Mouse (Mus musculus) CD4-positive, CD25-positive, alpha-beta regulatory T cell, adult 2 months (primary cell): Measurements from ENCODE around the gene Slc35d2.

Experiments
- DNase-seq: peaks from one replicate; pipeline ENCODE4 v3.0.0-alpha.2; 2012; ENCODE audit warnings: low read depth, low spot score

Gene Slc35d2

DNA sequence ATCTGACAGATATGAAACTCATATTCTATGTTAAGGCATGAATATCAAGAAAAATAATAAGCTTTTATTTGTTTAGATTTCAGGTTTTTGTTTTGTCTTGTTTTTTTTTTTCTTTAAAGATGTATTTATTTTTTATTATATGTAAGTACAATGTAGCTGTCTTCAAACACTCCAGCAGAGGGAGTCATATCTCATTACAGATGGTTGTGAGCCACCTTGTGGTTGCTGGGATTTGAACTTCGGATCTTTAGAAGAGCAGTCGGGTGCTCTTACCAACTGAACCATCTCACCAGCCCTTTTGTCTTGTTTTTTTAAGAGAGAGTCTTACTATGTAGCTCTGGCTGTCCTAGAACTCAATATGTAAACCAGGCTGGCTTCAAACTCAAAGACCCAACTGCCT, 11.7 kb downstream of the Slc35d2 start:
- peak; percentile 45 for DNase-seq

DNA sequence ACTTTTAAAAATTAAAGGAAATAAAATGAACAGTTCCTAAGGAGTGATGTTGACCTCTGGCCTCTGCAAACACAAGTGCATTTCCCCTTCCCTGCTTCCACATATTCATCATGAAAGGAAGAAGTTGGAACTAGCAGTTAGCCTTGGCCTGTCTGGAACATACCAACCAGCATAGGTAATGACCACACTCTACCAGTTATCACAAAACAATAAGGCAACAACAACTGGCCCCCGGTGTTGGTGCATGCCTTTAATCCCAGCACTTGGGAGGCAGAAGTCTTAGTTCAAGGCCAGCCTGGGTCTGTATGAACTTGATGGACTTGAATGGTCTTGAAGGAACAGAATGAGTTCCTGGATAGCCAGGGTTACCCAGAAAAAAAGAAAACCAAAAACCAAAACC, 18.7 kb downstream of the Slc35d2 start:
- DNase-seq: no peak

DNA sequence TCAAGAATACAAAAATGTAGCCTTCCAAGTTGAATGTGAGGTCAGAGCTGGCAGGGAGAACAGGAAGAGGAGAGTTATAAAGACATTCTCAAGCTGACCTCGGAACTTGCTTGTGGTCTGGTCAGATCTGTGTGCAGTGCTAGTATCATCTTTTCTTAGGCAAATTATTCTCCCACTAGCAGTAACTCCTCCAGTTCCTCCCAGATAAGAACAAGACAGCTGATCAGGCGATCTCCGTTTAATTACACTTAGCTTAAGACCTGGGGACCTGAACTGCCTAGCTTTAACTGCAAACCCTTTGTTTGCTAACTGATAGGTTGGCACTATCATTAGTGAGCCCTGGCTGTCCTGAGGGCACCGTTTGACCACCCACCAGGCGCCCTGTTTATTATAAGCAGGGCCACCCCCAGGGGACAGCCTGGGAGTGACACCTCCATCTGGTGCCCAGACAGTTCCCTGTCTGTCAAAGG, 20.8 kb downstream of the Slc35d2 start:
- no peak for DNase-seq

DNA sequence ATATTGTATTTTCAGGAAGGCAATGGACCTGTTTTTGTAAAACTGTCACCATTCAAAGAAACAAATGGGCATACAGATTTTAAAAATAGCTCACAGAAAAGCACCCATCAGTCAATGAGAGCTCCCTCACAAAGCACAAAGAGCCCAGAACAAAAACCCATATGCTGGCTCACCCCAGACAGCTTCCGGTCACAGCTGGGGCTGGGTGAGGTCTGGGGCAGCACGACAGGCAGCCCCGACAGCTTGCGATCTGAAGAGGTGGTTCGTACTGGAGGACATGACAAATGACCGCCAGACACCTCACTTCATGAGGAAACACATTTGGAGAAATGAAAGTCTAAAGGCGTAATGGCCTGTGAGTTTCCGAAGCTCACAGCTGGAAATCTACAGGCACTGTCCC, 21.6 kb downstream of the Slc35d2 start:
- no peak for DNase-seq

DNA sequence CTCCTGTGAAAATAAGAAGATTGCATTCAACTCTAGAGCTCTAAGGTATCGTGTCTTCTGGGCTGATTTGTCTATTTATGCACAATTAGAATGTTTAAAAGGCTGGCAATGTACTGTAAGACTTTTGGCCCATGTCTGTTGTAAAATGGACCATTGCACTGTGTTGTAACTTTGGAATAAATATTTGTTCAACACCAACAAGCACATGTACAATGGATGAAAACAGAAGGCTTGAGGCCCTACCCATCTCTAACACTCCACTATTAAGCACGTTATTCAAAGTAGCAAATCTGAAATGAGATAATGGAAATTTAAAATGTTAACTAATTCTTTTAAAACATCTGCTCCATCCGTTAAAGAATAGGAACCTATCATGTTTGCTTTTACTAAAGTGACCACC, 22.1 kb downstream of the Slc35d2 start:
- no peak for DNase-seq

DNA sequence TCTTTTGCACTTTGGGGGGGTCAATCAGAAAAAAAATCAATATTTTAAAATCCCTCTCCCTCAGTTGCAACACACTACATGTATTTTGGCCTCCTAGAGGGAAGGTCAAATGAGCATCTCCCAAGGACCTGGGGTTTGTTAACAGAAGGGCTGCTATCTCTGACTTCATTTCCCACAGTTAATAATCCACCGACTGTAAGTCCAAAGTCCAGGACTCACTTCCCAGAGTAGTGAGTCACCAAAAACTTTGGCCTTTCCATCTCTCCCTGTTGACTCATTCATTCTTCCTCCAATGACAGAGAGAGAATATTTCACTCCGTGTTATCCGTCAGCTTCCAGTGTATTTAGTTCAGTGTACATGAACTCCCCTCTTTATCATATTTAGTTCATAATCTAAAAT, 23.5 kb downstream of the Slc35d2 start:
- no peak for DNase-seq

DNA sequence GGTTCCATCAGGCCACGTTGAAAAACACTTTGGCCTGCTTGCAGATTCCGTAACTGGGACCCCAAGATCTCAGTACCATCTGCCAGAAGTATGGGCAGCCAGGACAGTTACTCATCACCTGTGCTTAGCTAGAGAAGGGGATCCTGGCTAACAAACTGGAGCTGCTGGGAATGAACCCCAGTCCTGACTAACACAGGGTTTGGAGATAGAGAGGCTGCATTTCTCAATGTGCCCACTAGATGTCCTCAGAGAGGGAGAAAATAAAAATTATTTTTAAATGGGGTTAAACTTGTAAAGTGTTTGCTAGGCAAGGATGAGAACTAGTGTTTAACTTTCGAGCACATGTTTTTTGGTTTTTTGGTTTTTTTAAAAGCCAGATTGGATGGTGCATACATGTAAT, 29.0 kb downstream of the Slc35d2 start:
- DNase-seq: peak; percentile 62

DNA sequence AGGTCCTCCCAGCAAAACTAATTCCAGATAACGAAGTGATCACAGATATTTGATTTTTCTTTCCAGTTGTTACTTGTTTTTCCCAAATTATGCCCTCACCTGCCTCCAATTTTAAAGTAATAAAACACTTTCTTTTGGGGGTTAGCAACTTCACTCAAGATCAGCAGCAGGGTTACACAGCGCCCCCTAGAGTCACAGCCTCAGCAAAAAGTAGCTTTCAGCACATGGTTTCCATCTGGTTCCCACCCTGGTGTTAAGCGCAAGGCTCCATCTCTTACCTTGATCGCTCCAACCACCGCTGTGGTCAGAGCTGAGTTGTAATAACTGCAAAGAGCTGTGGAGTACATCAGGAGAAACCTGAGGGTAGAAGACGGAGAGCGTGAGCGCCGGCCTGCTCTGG, 30.2 kb downstream of the Slc35d2 start:
- peak; percentile 70 for DNase-seq

DNA sequence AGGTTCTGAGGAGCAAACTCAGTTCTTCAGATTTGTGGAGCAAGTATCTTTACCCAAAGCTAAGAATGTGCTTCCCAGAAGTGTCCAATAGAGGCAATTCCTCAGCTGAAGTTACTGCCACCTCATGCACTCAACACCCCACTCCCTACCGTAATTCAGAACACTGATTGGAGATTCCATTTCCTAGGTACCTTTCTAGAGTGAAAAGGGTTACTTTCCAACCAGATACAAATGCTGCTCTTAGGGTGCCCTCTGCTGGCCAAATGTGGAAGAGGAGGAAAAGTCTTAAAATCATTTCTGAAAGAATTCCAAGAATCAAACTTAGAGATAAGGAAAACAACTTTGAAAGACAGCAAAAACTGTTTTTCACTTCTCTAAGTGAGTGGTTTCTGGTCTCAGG, 35.8 kb downstream of the Slc35d2 start:
- peak; percentile 69 for DNase-seq

DNA sequence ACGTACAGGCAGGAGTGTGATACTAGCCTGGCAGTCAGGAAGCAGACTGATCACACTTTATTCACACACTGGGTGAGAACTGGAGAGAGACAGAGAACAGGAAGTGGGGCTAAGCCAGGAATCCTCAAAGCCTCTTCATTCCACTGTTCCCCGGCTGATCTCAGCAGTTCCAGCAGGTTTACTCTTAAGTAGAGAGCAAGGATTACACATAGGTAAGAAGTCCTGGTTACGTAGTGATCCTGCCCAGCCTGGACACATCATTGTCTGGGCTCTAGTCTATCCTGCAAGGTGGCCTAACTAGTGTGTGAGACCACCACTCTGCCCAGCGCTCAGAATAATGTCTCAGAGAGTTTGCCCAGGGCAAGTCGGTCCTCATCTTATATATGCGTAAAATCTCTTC, 36.4 kb downstream of the Slc35d2 start:
- DNase-seq: no peak

DNA sequence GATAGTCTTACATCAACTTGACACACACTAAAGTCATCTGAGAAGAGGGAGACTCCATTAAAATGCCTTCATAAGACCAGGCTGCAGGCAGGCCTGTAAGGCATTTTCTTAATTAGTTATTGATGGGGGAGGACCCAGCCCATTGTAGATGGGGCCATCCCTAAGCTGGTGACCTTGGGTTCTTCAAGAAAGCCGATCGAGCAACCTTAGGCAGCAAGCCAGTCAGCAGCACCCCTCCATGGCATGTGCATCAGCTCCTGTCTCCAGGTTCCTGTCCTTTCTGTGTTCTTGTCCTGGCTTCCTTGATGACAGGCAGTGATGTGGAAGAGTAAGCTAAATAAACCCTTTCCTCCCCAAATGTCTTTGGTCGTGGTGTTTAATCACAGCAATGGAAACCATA, 37.0 kb downstream of the Slc35d2 start:
- no peak for DNase-seq

DNA sequence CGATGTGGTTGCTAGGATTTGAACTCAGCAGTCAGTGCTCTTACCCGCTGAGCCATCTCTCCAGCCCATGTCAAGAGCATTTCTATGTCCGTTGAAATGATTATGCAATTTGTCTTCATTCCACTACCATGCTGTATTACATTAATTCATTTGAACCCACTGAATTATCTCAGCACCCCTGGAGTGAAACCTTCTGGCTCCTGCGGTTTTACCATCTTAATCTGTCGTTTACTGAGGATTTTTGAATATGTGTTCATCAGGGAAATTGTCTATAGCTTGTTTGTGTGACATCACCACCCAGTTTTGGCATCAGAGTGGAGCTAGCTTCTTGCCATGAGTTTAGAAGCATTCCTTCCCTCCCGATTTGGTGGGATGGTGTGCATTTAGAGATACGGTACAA, 38.2 kb downstream of the Slc35d2 start:
- no peak for DNase-seq

DNA sequence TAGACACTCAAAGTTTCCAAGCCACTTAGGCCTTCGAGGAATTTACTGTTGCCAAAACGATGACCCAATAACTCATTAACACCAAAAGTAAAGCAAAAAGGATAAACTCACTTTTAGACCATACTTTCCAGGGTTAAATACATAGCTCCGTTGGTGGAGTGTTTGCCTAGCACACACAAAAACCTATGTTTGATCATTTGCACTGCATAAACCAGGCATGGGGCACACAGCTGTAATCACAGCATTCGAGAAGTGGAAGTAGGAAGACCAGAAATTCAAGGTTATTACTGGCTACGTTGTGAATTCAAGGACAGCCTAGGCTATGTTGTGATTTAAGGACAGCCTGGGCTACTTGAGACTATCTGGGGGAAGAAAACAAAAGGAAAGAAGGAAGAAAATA, 38.9 kb downstream of the Slc35d2 start:
- no peak for DNase-seq

DNA sequence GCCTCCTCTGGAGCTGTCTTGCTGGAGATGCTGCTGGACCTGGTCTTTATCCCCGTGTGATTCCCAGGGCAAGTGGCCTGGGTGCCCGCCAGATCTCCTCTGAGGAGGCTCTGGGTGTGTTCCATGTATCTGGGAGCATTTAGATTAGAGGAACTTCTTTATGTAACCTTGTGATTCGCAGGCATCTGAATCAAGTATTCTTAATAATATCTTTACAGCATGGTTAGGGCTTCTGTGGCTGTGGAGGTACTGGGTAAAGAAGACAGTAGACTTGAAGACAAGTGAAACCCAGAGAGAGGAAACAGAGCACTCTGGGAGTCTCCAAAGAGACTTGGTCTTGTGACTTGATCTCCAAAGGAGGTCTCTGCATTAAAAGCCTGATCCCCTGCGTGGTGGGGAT, 40.0 kb downstream of the Slc35d2 start, which contains the start of gene Hsd17b3:
Gene Hsd17b3 (minus strand): TSS at position 101 of the 400 bp plus-strand sequence.
- DNase-seq: no peak

DNA sequence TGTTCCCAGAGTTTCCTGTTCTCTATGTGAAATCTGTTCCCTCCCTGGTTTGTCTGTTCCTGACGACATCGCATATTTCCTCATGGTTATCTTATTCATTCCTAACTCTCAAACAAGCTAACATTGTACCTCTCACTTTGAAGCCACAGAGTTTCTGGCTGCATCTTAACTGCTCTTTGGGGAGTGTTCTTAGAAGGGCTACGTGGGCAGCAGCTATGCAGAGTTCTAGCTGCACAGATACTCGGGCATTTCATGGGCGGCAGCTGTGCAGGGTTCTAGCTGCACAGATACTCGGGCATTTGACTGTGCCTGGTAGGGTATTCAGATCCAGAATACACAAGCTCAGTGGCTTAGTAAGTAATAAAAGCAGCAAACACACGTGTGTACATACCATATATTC, 41.1 kb downstream of the Slc35d2 start:
- no peak for DNase-seq

DNA sequence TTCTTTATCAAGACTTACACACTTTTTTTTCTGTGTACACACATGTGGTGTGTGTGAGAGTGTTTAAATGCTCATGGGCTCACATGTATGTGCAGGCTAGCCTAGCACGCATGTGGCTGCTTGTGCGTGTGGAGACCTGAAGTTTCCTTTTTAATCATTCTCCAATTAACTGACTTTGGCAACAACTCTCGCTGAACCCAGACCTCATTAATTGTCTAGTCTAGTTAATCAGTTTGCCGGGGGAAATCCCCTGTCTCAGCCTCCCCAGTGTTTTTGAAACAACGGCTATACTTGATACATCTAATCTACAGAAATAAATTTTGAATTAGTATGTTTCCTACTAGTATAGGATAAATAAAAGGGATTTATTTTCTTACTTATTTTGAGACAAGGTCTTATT, 43.1 kb downstream of the Slc35d2 start:
- DNase-seq: no peak

DNA sequence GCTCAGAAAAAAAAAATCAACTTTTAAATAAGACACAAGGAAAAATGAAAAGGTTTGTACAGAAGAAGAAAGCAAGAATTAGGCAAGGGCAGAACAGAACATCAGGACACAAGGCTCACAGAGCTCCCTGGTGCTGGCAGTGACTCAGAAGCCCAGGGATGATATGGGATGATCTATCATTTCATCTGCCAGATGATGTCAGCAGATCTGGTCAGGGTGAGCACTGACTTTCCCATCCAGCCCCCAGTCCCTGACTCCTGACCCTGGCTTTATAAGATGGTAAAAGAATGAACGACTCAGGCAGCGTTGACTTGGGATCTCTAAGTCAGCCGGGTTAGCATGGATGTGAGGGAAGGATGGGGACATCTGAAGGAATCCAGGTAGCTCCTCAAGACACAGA, 45.8 kb downstream of the Slc35d2 start:
- no peak for DNase-seq

DNA sequence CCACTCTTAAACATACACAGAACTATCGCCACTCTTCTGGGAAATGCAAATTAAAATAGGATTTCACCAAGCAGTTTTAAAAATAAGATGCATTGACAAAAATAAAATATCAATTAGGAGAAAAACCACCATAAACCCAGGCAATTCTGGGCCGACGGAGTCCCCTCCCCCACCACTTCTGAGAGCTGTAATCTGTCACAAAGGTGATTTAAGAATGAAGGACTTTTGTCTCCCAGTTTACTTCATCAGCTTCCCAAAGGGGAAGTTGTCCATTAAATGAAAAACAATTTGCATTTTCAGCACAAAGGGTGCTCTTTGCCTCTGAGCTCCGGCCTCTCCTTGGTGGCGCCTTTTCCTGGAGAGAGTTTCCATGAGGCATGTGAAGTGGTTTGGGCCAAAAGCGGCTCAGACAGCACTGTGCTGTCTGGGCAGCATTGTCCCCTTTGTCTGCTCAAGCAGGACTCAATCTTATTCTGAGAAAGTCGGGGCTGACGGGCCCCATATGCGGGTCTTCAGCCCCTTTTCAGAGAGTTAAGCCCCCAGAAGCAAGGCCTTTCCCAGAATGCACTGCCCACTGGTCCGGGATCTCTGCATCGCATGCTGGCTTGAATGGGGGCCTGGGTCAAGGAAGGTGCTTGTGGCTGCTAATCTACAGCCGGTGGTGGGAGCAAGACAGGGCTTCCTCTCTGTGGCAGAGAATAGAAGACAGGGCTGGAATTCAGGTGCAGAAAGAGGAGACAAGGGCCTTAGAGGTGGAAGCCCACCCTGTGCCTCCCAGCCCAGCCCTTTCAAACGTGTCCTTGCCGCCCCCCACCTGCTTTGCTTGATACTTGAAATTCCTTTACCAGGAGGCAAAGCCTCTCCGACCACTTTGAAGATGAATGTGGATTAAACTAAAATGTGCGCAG, 47.9 kb downstream of the Slc35d2 start:
- no peak for DNase-seq

DNA sequence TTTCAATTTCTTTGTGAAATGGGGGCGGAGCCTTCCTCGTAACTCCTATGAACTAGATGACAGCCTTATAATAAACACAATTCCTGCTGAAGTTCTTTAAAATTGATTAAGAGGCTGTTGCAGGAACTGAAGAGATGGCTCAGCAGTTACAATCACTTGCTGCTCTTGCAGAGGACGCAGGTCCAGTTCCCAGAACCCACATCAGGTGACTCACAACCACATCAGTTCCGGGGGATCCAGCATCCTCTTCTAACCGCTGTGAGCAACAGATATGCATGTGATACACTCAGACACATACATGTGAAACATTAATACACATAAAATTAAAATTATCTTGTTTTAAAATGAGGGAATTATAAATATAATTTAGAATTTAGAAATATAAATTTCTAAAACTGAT, 51.6 kb downstream of the Slc35d2 start:
- no peak for DNase-seq

DNA sequence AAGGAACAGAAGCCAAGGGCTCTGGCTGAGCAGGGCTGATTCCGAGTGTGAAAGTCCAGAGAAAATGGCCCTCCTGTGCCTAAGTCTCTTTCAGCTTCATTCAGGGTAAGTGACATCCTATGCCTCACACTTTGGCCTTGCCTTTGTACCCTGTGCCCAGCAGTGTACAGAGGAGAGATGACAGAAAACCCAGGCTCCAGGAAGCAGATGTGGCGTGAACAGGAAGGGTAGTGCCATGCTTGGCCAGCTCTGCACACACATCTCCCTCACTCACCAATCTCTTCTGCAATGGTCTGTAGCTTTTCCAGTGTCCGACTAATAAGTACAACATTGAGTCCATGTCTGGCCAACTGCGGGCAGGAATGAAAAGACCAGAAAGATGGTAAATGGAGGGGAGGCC, 53.1 kb downstream of the Slc35d2 start:
- DNase-seq: no peak

DNA sequence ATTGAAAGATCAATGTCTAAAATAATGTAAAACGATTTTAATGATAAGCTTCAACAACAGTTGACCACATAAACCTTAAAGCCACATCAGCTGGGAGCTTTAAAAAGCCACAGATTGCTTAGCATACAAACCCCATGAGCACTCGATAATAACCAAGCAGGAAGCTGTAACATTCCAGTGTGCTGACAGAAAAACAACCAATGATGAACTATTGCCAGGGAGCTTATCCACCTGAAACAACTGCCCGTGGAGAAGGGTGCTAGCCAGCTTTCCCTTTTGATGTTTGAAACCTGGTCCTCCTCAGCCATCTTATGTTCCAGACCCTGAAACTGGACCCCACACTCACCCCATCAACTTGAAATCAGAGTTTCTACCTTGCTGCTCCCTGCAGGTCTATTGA, 62.5 kb downstream of the Slc35d2 start:
- no peak for DNase-seq

DNA sequence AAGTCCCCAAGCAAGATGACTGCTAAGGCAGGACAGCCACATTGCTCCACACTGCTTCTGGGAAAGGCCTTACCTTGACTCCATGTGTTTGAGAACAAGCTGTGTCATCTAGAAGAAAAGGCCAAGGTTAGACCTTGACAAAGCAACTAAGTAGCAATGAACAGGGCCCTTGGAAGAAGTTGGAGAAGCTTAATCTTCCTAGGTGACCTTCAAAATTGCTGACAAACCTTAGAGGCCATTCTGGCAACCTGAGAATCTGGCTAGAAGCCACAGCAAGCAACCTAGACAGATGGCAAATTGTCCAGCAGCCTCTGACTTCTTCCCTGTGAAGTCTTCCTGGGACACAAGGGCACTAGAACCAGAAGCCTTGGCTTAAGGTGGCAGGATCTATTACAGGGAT, 64.9 kb downstream of the Slc35d2 start:
- no peak for DNase-seq

DNA sequence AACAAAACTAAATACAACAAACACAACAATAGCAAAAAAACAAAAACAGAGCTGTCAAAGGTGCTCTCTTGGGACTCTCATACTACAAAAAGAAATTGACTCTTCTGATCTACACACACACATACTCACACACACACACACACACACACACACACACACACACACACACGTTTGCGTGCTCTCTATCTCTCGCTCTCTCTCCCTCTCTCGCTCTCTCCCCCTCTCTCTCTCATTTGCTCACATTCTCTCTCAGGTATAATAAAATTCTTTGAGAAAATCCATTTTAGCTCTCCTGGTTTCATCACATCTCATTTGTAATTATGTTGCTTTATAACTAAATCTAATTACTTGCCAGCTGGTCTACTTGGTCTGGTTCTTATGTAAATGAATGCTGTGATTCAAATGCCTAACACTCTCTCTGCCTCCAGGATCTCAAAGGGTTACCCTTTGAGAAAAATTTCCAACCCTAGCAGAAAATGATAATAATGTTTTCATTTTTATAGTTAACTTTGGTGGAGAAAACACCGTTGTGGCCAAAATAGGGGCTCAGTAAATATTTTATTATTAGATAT, 68.1 kb downstream of the Slc35d2 start:
- no peak for DNase-seq
